Mouse (Mus musculus): Measurements from ENCODE around the gene Mlh1.

The Mlh1 gene

GRCm38 (mm10) chr9:111216424-111216823, 55.2 kb downstream of the Mlh1 start:
- no peak for DNase-seq (ENCODE audit: low spot score)

- DNase-seq (ENCODE audit: low spot score), result no peak
These were observed 58.1 kb downstream of the Mlh1 start for GRCm38 (mm10) chr9:111213501-111213900.

GRCm38 (mm10) chr9:111211122-111212041, 60.2 kb downstream of the Mlh1 start:
- no peak for DNase-seq (ENCODE audit: low spot score)

- DNase-seq (ENCODE audit: low spot score), result no peak
These were observed 61.2 kb downstream of the Mlh1 start for GRCm38 (mm10) chr9:111210412-111210811.

- DNase-seq (ENCODE audit: low spot score), result no peak
These were observed 62.4 kb downstream of the Mlh1 start for GRCm38 (mm10) chr9:111209158-111209699.

- DNase-seq (ENCODE audit: low spot score), result no peak
These were observed 63.4 kb downstream of the Mlh1 start for GRCm38 (mm10) chr9:111208185-111208584.

GRCm38 (mm10) chr9:111207683-111208082, 63.9 kb downstream of the Mlh1 start:
- DNase-seq (ENCODE audit: low spot score), result no peak

- DNase-seq (ENCODE audit: low spot score), result no peak
These were observed 66.8 kb downstream of the Mlh1 start for GRCm38 (mm10) chr9:111204601-111205375.

GRCm38 (mm10) chr9:111200208-111200607, 71.4 kb downstream of the Mlh1 start:
- no peak for DNase-seq (ENCODE audit: low spot score)

GRCm38 (mm10) chr9:111198332-111198731, 73.3 kb downstream of the Mlh1 start:
- DNase-seq (ENCODE audit: low spot score), result no peak

GRCm38 (mm10) chr9:111197712-111198111, 73.9 kb downstream of the Mlh1 start:
- no peak for DNase-seq (ENCODE audit: low spot score)

GRCm38 (mm10) chr9:111197116-111197515, 74.5 kb downstream of the Mlh1 start:
- no peak for DNase-seq (ENCODE audit: low spot score)

GRCm38 (mm10) chr9:111193211-111193610, 78.4 kb downstream of the Mlh1 start:
- DNase-seq (ENCODE audit: low spot score), result no peak

GRCm38 (mm10) chr9:111188731-111189130, 82.9 kb downstream of the Mlh1 start:
- DNase-seq (ENCODE audit: low spot score), result no peak

GRCm38 (mm10) chr9:111186861-111187260, 84.7 kb downstream of the Mlh1 start:
- DNase-seq (ENCODE audit: low spot score), result no peak

- no peak for DNase-seq (ENCODE audit: low spot score)
These were observed 86.7 kb downstream of the Mlh1 start for GRCm38 (mm10) chr9:111184929-111185328.

GRCm38 (mm10) chr9:111182176-111182575, 89.4 kb downstream of the Mlh1 start:
- DNase-seq (ENCODE audit: low spot score), result no peak

- DNase-seq (ENCODE audit: low spot score), result no peak
These were observed 92.6 kb downstream of the Mlh1 start for GRCm38 (mm10) chr9:111178971-111179370.

Data from T-cell, adult 2 months (primary cell).